Mouse (Mus musculus) midbrain, postnatal 0 days (tissue): ENCODE results near the gene Prm1. TPM values are rescaled to one million over a fixed set of nuclear protein-coding genes. Genes with fewer than 3 reads are reported as not detected.

ENCODE experiments used
- ATAC-seq: fragments of 200-750 bp; cut with Nextera tagmentation; 2 replicates; pipeline ENCODE4 v1.8.0; 2017; ENCODE audit warnings: moderate number of reproducible peaks, mild to moderate bottlenecking, moderate TSS enrichment, moderate library complexity; ENCODE audit not compliant: low FRiP score
- DNase-seq: peaks from one replicate; pipeline ENCODE4 v3.0.0-alpha.2; 2015; ENCODE audit warnings: low spot score
- H3K27ac ChIP-seq: fragments of 300-500 bp; sonication (generic); 2 replicates; pipeline ENCODE4 v1.5.1; 2014; ENCODE audit warnings: low read depth, mild to moderate bottlenecking, low read length, mixed read lengths
- H3K27me3 ChIP-seq: fragments of 300-500 bp; sonication (generic); 2 replicates; pipeline ENCODE4 v1.6.1; 2014; ENCODE audit warnings: low read length, control low read depth, mixed read lengths; ENCODE audit not compliant: insufficient read depth
- H3K36me3 ChIP-seq: fragments of 300-500 bp; sonication (generic); 2 replicates; pipeline ENCODE4 v1.6.1; 2014; ENCODE audit warnings: low read length, control low read depth, mixed read lengths; ENCODE audit not compliant: insufficient read depth
- H3K4me1 ChIP-seq: fragments of 300-500 bp; sonication (generic); 2 replicates; pipeline ENCODE4 v1.6.1; 2014; ENCODE audit warnings: mild to moderate bottlenecking, control low read depth, antibody characterized with exemption, low read length, mixed read lengths; ENCODE audit not compliant: insufficient read depth
- H3K4me2 ChIP-seq: fragments of 300-500 bp; sonication (generic); 2 replicates; pipeline ENCODE4 v1.6.1; 2014; ENCODE audit warnings: low read depth, mild to moderate bottlenecking, low read length, mixed read lengths; ENCODE audit not compliant: poor library complexity, severe bottlenecking
- H3K4me3 ChIP-seq: fragments of 300-500 bp; sonication (generic); 2 replicates; pipeline ENCODE4 v1.5.1; 2014; ENCODE audit warnings: low read depth, mild to moderate bottlenecking, low read length, moderate library complexity
- H3K9ac ChIP-seq: fragments of 300-500 bp; sonication (generic); replicated peaks from 2 replicates; pipeline ENCODE4 v1.6.1; 2014; ENCODE audit warnings: mild to moderate bottlenecking, low read length, moderate library complexity, mixed read lengths; ENCODE audit not compliant: poor library complexity, severe bottlenecking
- H3K9me3 ChIP-seq: fragments of 300-500 bp; sonication (generic); 2 replicates; pipeline ENCODE4 v1.6.1; 2016; ENCODE audit warnings: low read length, control low read depth
- CTCF ChIP-seq: IDR thresholded peaks from 2 replicates; pipeline ENCODE4 v1.5.1; 2016; ENCODE audit warnings: antibody characterized with exemption, mild to moderate bottlenecking
- WGBS: fragments of 180-500 bp; shearing (Covaris S2); extraction: QIAGEN DNeasy Blood & Tissue Kit; methylation state at CpG from one replicate; pipeline ENCODE4 v1.1.7; 2014; 5-methylcytosine and 5-hydroxymethylcytosine counted together
- polyA plus RNA-seq: library from polyadenylated mRNA; unstranded; fragments of >200 nt; fragmentation: Nextera tagmentation; extraction: Ambion mirVana; gene quantifications from 2 replicates; pipeline ENCODE4 v1.2.1, GENCODE M21; 2015
- total RNA-seq: library from RNA; depleted of rRNA; stranded (reverse); fragments of >200 nt; gene quantifications from 2 replicates; pipeline ENCODE4 v1.2.3, GENCODE M21; 2014

Prm1 gene
- total and polyA plus RNA-seq, 2 experiments from 2014 or later: not detected

DNA sequence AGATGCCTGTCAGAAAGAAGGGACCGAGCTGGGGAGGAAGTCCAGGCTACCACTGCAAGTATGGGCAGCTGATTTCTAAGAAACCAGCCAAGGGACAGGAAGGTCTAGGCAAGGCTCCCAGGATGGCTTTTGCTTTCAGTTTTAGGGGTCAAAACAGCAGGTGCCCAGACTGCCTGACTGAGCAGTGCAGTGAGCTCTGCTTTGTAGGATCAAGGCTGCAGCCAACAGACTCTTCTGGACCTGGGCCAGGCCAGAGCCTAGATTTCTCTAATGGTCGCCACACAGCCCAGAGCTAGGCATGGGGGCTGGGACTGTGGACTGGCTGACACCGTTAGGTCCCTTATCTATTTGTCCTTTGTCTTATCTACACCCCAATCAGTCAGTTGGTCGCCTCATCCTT, 30.9 kb downstream of the Prm1 start:
- H3K27ac ChIP-seq: no peak overlapping the region
- H3K4me3 ChIP-seq: no peak overlapping the region
- H3K9ac ChIP-seq: no peak overlapping the region
- H3K9me3 ChIP-seq: no peaks in the 10 kb centered on the region
- no peak overlapping the region for H3K4me2 ChIP-seq
- H3K4me1 ChIP-seq: no peaks in the 10 kb centered on the region
- WGBS: 72% methylated on average over 4 of the region's 4 CpGs
- DNase-seq (no peak), ATAC-seq (no peak)
- no peaks in the 10 kb centered on the region for H3K36me3 ChIP-seq
- no peak for TF ChIP-seq CTCF
- no peaks in the 10 kb centered on the region for H3K27me3 ChIP-seq

- Histone ChIP-seq H3K4me2 (no peak overlapping the region), H3K4me3 (no peak overlapping the region), H3K9me3 (no peaks in the 10 kb centered on the region), H3K9ac (no peak overlapping the region), H3K27me3 (no peaks in the 10 kb centered on the region), H3K36me3 (no peaks in the 10 kb centered on the region), H3K27ac (no peak overlapping the region), H3K4me1 (no peaks in the 10 kb centered on the region)
- WGBS: 90% methylated on average over 8 of the region's 8 CpGs
- no peak for TF ChIP-seq CTCF
- ATAC-seq (no peak), DNase-seq (no peak)
Observed at GRCm38 (mm10) chr16:10773543-10773942, 32.1 kb downstream of the Prm1 start.

- H3K27me3 ChIP-seq: no peaks in the 10 kb centered on the region
- no peaks in the 10 kb centered on the region for H3K9me3 ChIP-seq
- no peak overlapping the region for H3K4me2 ChIP-seq
- no peak for TF ChIP-seq CTCF
- DNase-seq (no peak), ATAC-seq (no peak)
- no peaks in the 10 kb centered on the region for H3K4me1 ChIP-seq
- H3K4me3 ChIP-seq: no peak overlapping the region
- H3K9ac ChIP-seq: no peak overlapping the region
- H3K27ac ChIP-seq: no peak overlapping the region
- WGBS: 66% methylated on average over 19 of the region's 19 CpGs
- no peaks in the 10 kb centered on the region for H3K36me3 ChIP-seq
Observed at GRCm38 (mm10) chr16:10771769-10772510, 33.7 kb downstream of the Prm1 start.

- no peaks in the 10 kb centered on the region for H3K27me3 ChIP-seq
- no peak overlapping the region for H3K4me2 ChIP-seq
- H3K9me3 ChIP-seq: no peaks in the 10 kb centered on the region
- DNase-seq (no peak), ATAC-seq (no peak)
- WGBS: 51% methylated on average over 4 of the region's 4 CpGs
- H3K9ac ChIP-seq: no peak overlapping the region
- 0 out of 2 replicates have a peak, but pooled peaks have one; percentile 3 for TF ChIP-seq CTCF
- H3K27ac ChIP-seq: no peak overlapping the region
- no peak overlapping the region for H3K4me3 ChIP-seq
- H3K4me1 ChIP-seq: no peaks in the 10 kb centered on the region
- H3K36me3 ChIP-seq: no peaks in the 10 kb centered on the region
Observed at GRCm38 (mm10) chr16:10770531-10771325, 34.9 kb downstream of the Prm1 start.

DNA sequence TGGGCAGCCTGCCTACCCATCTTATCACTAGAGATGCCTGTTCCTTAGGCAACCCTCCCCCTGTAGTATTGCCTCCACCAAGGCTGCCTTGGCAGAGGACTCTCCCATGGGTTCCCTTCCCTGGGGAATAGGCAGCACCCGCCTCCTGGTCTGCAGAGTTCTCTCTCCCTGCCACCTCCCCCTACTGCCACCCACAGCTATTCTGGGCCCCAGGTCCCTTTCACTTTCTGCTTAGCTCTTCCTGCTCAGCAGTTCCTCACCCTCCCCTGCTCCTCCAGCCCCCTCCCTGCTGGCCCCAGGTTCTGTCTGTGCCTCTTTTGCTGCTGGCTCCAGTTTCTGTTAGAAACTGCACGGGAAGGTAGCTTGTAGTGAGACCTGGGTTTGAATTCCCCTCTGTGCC, 36.0 kb downstream of the Prm1 start:
- no peak for TF ChIP-seq CTCF
- 31% methylated on average over 2 of the region's 2 CpGs for WGBS

DNA sequence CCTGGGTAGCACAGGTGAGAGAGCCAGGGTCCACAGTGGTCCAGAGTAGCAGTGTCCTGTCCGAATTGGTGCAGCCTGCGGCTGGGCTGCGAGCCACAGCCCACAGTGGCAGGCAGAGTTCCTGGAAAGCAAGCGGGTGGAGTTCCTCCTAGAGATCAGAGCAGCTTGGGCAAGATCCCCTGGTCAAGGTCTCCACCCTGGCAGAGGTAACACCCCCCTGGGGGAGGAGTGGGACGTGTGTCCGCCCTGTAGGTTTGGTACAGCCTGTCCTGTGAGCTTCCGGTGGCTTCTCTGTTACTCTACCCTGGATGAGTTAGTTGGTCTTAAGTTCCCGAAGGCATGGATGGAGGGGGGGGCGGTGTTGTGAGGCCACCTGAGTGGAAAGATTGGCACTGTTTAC, 36.8 kb downstream of the Prm1 start:
- 62% methylated on average over 9 of the region's 9 CpGs for WGBS
- Histone ChIP-seq H3K27me3 (no peaks in the 10 kb centered on the region), H3K9me3 (no peaks in the 10 kb centered on the region), H3K36me3 (no peaks in the 10 kb centered on the region), H3K9ac (no peak overlapping the region), H3K4me2 (no peak overlapping the region), H3K4me1 (no peaks in the 10 kb centered on the region), H3K27ac (no peak overlapping the region), H3K4me3 (no peak overlapping the region)
- TF ChIP-seq CTCF: no peak
- no peak for ATAC-seq
- DNase-seq: no peak

More for the DNA sequence above, 36.0 kb downstream of the Prm1 start:
- Histone ChIP-seq H3K9ac (no peak overlapping the region), H3K27me3 (no peaks in the 10 kb centered on the region), H3K4me1 (no peaks in the 10 kb centered on the region), H3K36me3 (no peaks in the 10 kb centered on the region), H3K27ac (no peak overlapping the region), H3K4me3 (no peak overlapping the region), H3K4me2 (no peak overlapping the region), H3K9me3 (no peaks in the 10 kb centered on the region)
- DNase-seq (no peak), ATAC-seq (no peak)
